Mouse (Mus musculus) liver, adult 2 months (tissue): Measurements from ENCODE around the gene Xpc. TPM values are rescaled to one million over a fixed set of nuclear protein-coding genes. Genes with fewer than 3 reads are reported as not detected.

Source experiments
- DNase-seq: peaks from one replicate; pipeline ENCODE4 v3.0.0-alpha.2; 2011; ENCODE audit warnings: low read depth, low spot score; ENCODE audit errors: extremely low read depth
- H3K27ac ChIP-seq: fragments of 200-500 bp; replicated peaks from 2 replicates; pipeline ENCODE4 v1.5.1; 2012; ENCODE audit warnings: low read depth, mild to moderate bottlenecking, control low read depth, inconsistent platforms, low read length; ENCODE audit not compliant: insufficient read depth
- H3K27me3 ChIP-seq: fragments of 200-500 bp; 2 replicates; pipeline ENCODE4 v1.6.1; 2012; ENCODE audit warnings: mild to moderate bottlenecking, moderate library complexity, low read length, inconsistent platforms; ENCODE audit not compliant: control insufficient read depth, insufficient read depth
- H3K36me3 ChIP-seq: fragments of 200-500 bp; 2 replicates; pipeline ENCODE4 v1.6.1; 2012; ENCODE audit warnings: low read length, inconsistent platforms; ENCODE audit not compliant: control insufficient read depth, insufficient read depth
- H3K4me1 ChIP-seq: fragments of 200-500 bp; 2 replicates; pipeline ENCODE4 v1.6.1; 2011; ENCODE audit warnings: low read length; ENCODE audit not compliant: control insufficient read depth, insufficient read depth
- H3K4me3 ChIP-seq: fragments of 200-500 bp; 2 replicates; pipeline ENCODE4 v1.5.1; 2011; ENCODE audit warnings: low read depth, mild to moderate bottlenecking, control low read depth, low read length, moderate library complexity; ENCODE audit not compliant: insufficient read depth
- H3K79me2 ChIP-seq: fragments of 200-500 bp; 2 replicates; pipeline ENCODE4 v1.6.1; 2012; ENCODE audit warnings: inconsistent platforms, mild to moderate bottlenecking, low read length, moderate library complexity; ENCODE audit not compliant: control insufficient read depth, insufficient read depth
- H3K9ac ChIP-seq: fragments of 200-500 bp; 2 replicates; pipeline ENCODE4 v1.6.1; 2012; ENCODE audit warnings: low read depth, mild to moderate bottlenecking, control low read depth, inconsistent platforms, low read length
- CTCF ChIP-seq: fragments of 200-500 bp; IDR thresholded peaks from 2 replicates; pipeline ENCODE4 v1.5.1; 2011; ENCODE audit warnings: low read depth, low read length, control low read depth
- POLR2A ChIP-seq: fragments of 200-500 bp; IDR thresholded peaks from 2 replicates; pipeline ENCODE4 v1.6.1; 2011; ENCODE audit warnings: low read length, control low read depth; ENCODE audit not compliant: insufficient read depth; ENCODE audit errors: extremely low read depth
- WGBS: fragments of 180-500 bp; shearing (Covaris S2); methylation state at CpG from one replicate; pipeline ENCODE4 v1.1.7; 2018; 5-methylcytosine and 5-hydroxymethylcytosine counted together
- polyA plus RNA-seq: library from polyadenylated mRNA; depleted of rRNA; stranded (reverse); fragments of >200 nt; gene quantifications from 2 replicates; pipeline ENCODE4 v1.2.3, GENCODE M21; 2012
- total RNA-seq: library from RNA; depleted of rRNA; stranded (reverse); fragments of >200 nt; gene quantifications from 2 replicates; pipeline ENCODE4 v1.2.3, GENCODE M21; 2014

The Xpc gene
- total and polyA plus RNA-seq, 2 experiments: 5.6 to 12.4 TPM

- H3K4me1 ChIP-seq: peaks cover under 1% of the 10 kb centered on the region
- no peak for TF ChIP-seq POLR2A
- no peak for TF ChIP-seq CTCF
- DNase-seq: no peak
- H3K9ac ChIP-seq: no peak overlapping the region
- H3K36me3 ChIP-seq: peaks cover 32% of the 10 kb centered on the region
- H3K4me3 ChIP-seq: no peak overlapping the region
- H3K27me3 ChIP-seq: no peaks in the 10 kb centered on the region
- no peak overlapping the region for H3K27ac ChIP-seq
- no peaks in the 10 kb centered on the region; the same call in 1 of the 2 replicates for H3K79me2 ChIP-seq
- WGBS: 100% methylated on average over 1 of the region's 1 CpGs
Measured at GRCm38 (mm10) chr6:91467106-91467505, 48.6 kb downstream of the Xpc start.

GRCm38 (mm10) chr6:91465756-91466155, 49.9 kb downstream of the Xpc start:
- TF ChIP-seq POLR2A (no peak), CTCF (no peak)
- WGBS: 72% methylated on average over 2 of the region's 2 CpGs
- no peak overlapping the region for H3K9ac ChIP-seq
- no peak overlapping the region for H3K27ac ChIP-seq
- H3K36me3 ChIP-seq: peaks cover 32% of the 10 kb centered on the region
- H3K4me1 ChIP-seq: no peaks in the 10 kb centered on the region; the same call in 1 of the 2 replicates
- no peaks in the 10 kb centered on the region for H3K79me2 ChIP-seq
- H3K4me3 ChIP-seq: no peak overlapping the region
- no peaks in the 10 kb centered on the region for H3K27me3 ChIP-seq
- DNase-seq: no peak

GRCm38 (mm10) chr6:91459471-91459870, 56.2 kb downstream of the Xpc start:
- Histone ChIP-seq H3K36me3 (peaks cover 8% of the 10 kb centered on the region), H3K79me2 (no peaks in the 10 kb centered on the region), H3K4me1 (no peaks in the 10 kb centered on the region), H3K4me3 (no peak overlapping the region), H3K27me3 (no peaks in the 10 kb centered on the region), H3K9ac (no peak overlapping the region), H3K27ac (no peak overlapping the region)
- WGBS: 19% methylated on average over 1 of the region's 1 CpGs
- TF ChIP-seq CTCF (no peak), POLR2A (no peak)
- peak; percentile 47 for DNase-seq

GRCm38 (mm10) chr6:91454546-91454945, 61.1 kb downstream of the Xpc start:
- TF ChIP-seq POLR2A: no peak
- no peak for TF ChIP-seq CTCF
- no peaks in the 10 kb centered on the region for H3K27me3 ChIP-seq
- H3K4me1 ChIP-seq: no peaks in the 10 kb centered on the region
- H3K79me2 ChIP-seq: no peaks in the 10 kb centered on the region
- 74% methylated on average over 5 of the region's 5 CpGs for WGBS
- H3K36me3 ChIP-seq: no peaks in the 10 kb centered on the region
- DNase-seq: no peak
- no peak overlapping the region for H3K4me3 ChIP-seq
- H3K27ac ChIP-seq: no peak overlapping the region
- H3K9ac ChIP-seq: no peak overlapping the region

- no peak overlapping the region for H3K4me3 ChIP-seq
- H3K79me2 ChIP-seq: no peaks in the 10 kb centered on the region
- H3K27ac ChIP-seq: no peak overlapping the region
- H3K4me1 ChIP-seq: no peaks in the 10 kb centered on the region
- DNase-seq: no peak
- H3K27me3 ChIP-seq: no peaks in the 10 kb centered on the region
- H3K36me3 ChIP-seq: no peaks in the 10 kb centered on the region
- no peak overlapping the region for H3K9ac ChIP-seq
- TF ChIP-seq CTCF (no peak), POLR2A (no peak)
- WGBS: 85% methylated on average over 1 of the region's 1 CpGs
Measured at GRCm38 (mm10) chr6:91452056-91452455, 63.6 kb downstream of the Xpc start.

- H3K4me3 ChIP-seq: no peak overlapping the region
- no peaks in the 10 kb centered on the region for H3K79me2 ChIP-seq
- WGBS: 44% methylated on average over 3 of the region's 3 CpGs
- no peaks in the 10 kb centered on the region for H3K4me1 ChIP-seq
- no peaks in the 10 kb centered on the region for H3K36me3 ChIP-seq
- H3K9ac ChIP-seq: no peak overlapping the region
- no peak overlapping the region for H3K27ac ChIP-seq
- TF ChIP-seq CTCF (no peak), POLR2A (no peak)
- no peaks in the 10 kb centered on the region for H3K27me3 ChIP-seq
- DNase-seq: no peak
Measured at GRCm38 (mm10) chr6:91449472-91450225, 66.0 kb downstream of the Xpc start.
